Mouse (Mus musculus) lung, adult 2 months (tissue): ENCODE measurements around the gene 5430419D17Rik.

ENCODE experiments used
- CTCF ChIP-seq: fragments of 200-500 bp; IDR thresholded peaks from 2 replicates; pipeline ENCODE4 v1.5.1; 2011; ENCODE audit warnings: mild to moderate bottlenecking, low read length, control low read depth; ENCODE audit not compliant: insufficient read depth
- POLR2A ChIP-seq: fragments of 200-500 bp; IDR thresholded peaks from 2 replicates; pipeline ENCODE4 v1.6.1; 2011; ENCODE audit warnings: low read depth, mild to moderate bottlenecking, control low read depth, low read length, borderline replicate concordance; ENCODE audit errors: extremely low read depth

GRCm38 (mm10) chr7:131236091-131236490, 61.9 kb downstream of the 5430419D17Rik start:
- TF ChIP-seq CTCF (no peak), POLR2A (no peak)
